Mouse (Mus musculus): ENCODE data around the gene Fchsd2.

Gene Fchsd2

GRCm38 (mm10) chr7:101092618-101093017 is at the start of gene Fchsd2:
TSS of gene Fchsd2 (plus strand) at chr7:101092863.
- DNase-seq, result no peak

- DNase-seq, result no peak
Observed at GRCm38 (mm10) chr7:101043846-101044541, 48.7 kb upstream of the Fchsd2 start.

- no peak for DNase-seq
Observed at GRCm38 (mm10) chr7:101048247-101048646, 44.4 kb upstream of the Fchsd2 start.

GRCm38 (mm10) chr7:101049326-101050087 is 43.2 kb upstream of the Fchsd2 start:
- DNase-seq, result peak; percentile 62

- DNase-seq, result no peak
Observed at GRCm38 (mm10) chr7:101050724-101051550, 41.7 kb upstream of the Fchsd2 start.

- DNase-seq, result peak; percentile 70
Observed at GRCm38 (mm10) chr7:101051551-101052221, 41.0 kb upstream of the Fchsd2 start.

GRCm38 (mm10) chr7:101053136-101053535 is 39.5 kb upstream of the Fchsd2 start:
- no peak for DNase-seq

- no peak for DNase-seq
Observed at GRCm38 (mm10) chr7:101057309-101057708, 35.4 kb upstream of the Fchsd2 start.

- DNase-seq, result no peak
Observed at GRCm38 (mm10) chr7:101059188-101059587, 33.5 kb upstream of the Fchsd2 start.

GRCm38 (mm10) chr7:101060476-101060875 is 32.2 kb upstream of the Fchsd2 start:
- no peak for DNase-seq

- DNase-seq, result peak; percentile 87
Observed at GRCm38 (mm10) chr7:101061381-101061780, 31.3 kb upstream of the Fchsd2 start.

- DNase-seq, result no peak
Observed at GRCm38 (mm10) chr7:101062246-101062645, 30.4 kb upstream of the Fchsd2 start.

GRCm38 (mm10) chr7:101063523-101063922 is 29.1 kb upstream of the Fchsd2 start:
- DNase-seq, result no peak

GRCm38 (mm10) chr7:101064697-101065688 is 27.7 kb upstream of the Fchsd2 start:
- no peak for DNase-seq

GRCm38 (mm10) chr7:101066009-101066408 is 26.7 kb upstream of the Fchsd2 start:
- no peak for DNase-seq

GRCm38 (mm10) chr7:101066650-101067346 is 25.9 kb upstream of the Fchsd2 start:
- no peak for DNase-seq

- no peak for DNase-seq
Observed at GRCm38 (mm10) chr7:101067521-101067920, 25.1 kb upstream of the Fchsd2 start.

- no peak for DNase-seq
Observed at GRCm38 (mm10) chr7:101069271-101069670, 23.4 kb upstream of the Fchsd2 start.

- no peak for DNase-seq
Observed at GRCm38 (mm10) chr7:101070406-101070805, 22.3 kb upstream of the Fchsd2 start.

- no peak for DNase-seq
Observed at GRCm38 (mm10) chr7:101071020-101071419, 21.6 kb upstream of the Fchsd2 start.

Measured in kidney, postnatal 14 days (tissue).